Mouse (Mus musculus): ENCODE measurements at regions not wholly inside any gene's neighbourhood (a gene's known extent, or its start where the extent isn't known, plus 50 kb on each side); places are given as distances from the start of the nearest gene placed in this dataset.

DNA sequence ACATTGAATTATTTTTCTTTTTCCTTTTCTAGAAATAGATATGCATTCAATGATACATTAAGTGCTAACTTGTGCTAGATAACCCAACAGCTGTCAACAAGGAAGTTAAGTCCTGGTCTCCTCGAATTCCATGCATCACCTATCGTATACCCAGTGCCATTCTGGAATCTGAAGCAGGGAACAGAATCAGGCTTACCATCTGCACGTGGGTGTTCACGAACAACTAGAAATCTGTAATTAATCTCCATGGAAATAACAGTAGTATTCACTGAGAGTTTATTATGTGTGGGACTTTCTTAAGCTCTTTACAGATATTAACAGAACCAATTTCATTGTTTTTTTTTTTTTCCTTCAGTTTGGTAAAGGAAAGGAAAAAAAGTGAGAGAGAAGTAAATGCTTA lies 701.4 kb upstream of the Tmpo start:
- no peaks in the 10 kb centered on the region for H3K36me3 ChIP-seq (ENCODE audit: control insufficient read depth, insufficient read depth, low read length)
- no peak overlapping the region for H3K27ac ChIP-seq (ENCODE audit: insufficient read depth, low read depth, low read length)
- no peaks in the 10 kb centered on the region for H3K27me3 ChIP-seq (ENCODE audit: control insufficient read depth, insufficient read depth, low read length)
- WGBS = 72% methylated on average over 4 of the region's 4 CpGs
- H3K4me3 ChIP-seq (ENCODE audit: low read depth, low read length) = no peak overlapping the region
- TF ChIP-seq POLR2A (IDR thresholded peaks at IDR 0.05; ENCODE audit: low read depth, low read length) = no peak
- no peak for TF ChIP-seq CTCF (IDR thresholded peaks at IDR 0.05; ENCODE audit: extremely low read depth, insufficient read length, insufficient replicate concordance, low read depth, low read length)
- H3K4me1 ChIP-seq (ENCODE audit: control insufficient read depth, insufficient read depth, insufficient read length, low read length) = no peaks in the 10 kb centered on the region

DNA sequence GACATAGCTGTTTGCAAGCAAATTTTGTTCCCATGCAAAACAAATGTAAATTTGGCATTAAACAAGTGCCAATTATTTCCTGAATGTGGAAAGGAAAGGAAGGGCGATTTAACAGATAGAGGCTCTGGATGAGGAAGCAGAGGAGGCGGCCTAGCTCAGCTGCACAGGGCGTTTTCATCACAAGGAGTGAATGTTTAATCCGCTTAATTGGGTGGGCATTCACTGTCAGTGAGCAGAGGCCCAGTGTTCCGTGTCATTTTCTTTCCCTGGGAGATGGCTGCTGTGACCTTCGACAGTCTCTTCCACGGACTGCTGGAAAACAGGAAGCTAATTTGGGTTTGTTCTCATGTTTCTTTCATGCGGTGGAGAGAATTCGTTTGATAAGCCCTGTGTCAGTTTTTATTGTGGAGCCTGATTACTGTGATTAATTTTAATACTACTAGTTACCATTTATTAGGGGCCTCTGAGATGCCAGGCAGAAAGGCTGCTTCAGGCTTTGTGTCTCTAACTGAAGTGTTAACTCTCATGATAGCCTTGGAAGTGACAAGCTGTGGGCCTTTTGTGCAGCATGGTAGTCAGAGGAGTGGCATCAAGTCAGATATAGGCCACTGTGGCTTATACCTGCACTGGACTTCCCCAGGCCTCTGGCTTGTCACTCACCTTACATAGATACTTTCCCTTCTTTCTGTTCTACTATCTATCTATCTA lies 700.6 kb upstream of the Tmpo start:
- WGBS = 43% methylated on average over 9 of the region's 9 CpGs
- no peaks in the 10 kb centered on the region for H3K4me1 ChIP-seq (ENCODE audit: control insufficient read depth, insufficient read depth, insufficient read length, low read length)
- TF ChIP-seq POLR2A (IDR thresholded peaks at IDR 0.05; ENCODE audit: low read depth, low read length) = no peak
- TF ChIP-seq CTCF (IDR thresholded peaks at IDR 0.05; ENCODE audit: extremely low read depth, insufficient read length, insufficient replicate concordance, low read depth, low read length) = no peak
- H3K27me3 ChIP-seq (ENCODE audit: control insufficient read depth, insufficient read depth, low read length) = no peaks in the 10 kb centered on the region
- no peaks in the 10 kb centered on the region for H3K36me3 ChIP-seq (ENCODE audit: control insufficient read depth, insufficient read depth, low read length)
- no peak overlapping the region for H3K4me3 ChIP-seq (ENCODE audit: low read depth, low read length)
- no peak overlapping the region for H3K27ac ChIP-seq (ENCODE audit: insufficient read depth, low read depth, low read length)

DNA sequence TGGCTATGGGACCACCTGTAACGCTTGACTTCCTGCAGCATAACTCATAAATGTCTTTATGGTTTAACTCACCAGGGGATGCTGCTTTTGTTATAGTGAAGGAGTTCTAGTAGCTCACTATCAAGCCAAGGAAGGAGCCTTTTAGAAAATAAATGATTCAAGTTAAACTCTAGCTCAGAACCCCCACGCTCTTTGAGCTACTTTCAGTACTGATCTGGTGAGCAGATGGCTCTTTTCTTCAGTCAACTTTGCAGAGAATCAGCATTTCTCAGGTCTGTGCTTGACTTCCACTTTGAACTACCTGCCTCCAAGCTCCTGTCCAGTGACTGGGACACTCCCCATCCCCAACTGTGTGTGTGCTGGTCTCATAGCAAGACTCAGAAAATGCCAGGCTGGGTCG lies 694.3 kb upstream of the Tmpo start:
- Histone ChIP-seq H3K4me1 (ENCODE audit: control insufficient read depth, insufficient read depth, insufficient read length, low read length) (no peaks in the 10 kb centered on the region), H3K4me3 (ENCODE audit: low read depth, low read length) (no peak overlapping the region), H3K36me3 (ENCODE audit: control insufficient read depth, insufficient read depth, low read length) (no peaks in the 10 kb centered on the region), H3K27ac (ENCODE audit: insufficient read depth, low read depth, low read length) (no peak overlapping the region), H3K27me3 (ENCODE audit: control insufficient read depth, insufficient read depth, low read length) (no peaks in the 10 kb centered on the region)
- TF ChIP-seq CTCF (IDR thresholded peaks at IDR 0.05; ENCODE audit: extremely low read depth, insufficient read length, insufficient replicate concordance, low read depth, low read length) = no peak
- TF ChIP-seq POLR2A (IDR thresholded peaks at IDR 0.05; ENCODE audit: low read depth, low read length) = no peak
- 74% methylated on average over 3 of the region's 3 CpGs for WGBS

DNA sequence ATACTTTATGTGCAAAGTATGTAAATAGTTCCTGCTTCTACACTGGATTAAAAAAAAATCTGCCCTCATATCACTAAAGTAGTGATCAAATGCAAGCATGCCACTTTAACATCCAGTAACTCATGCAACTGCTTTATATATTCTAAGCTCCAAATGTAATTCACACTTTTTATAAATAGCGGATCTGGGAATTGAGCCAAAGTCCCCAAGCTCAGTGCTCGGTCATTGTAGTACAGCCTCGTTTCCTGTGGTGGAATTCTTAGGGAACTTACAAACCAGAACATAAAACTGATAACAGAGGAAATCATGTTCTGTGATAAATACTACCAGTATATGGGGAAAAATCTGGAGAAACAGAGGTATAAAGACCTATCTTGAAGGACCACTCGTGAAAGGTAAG lies 690.1 kb upstream of the Tmpo start:
- H3K4me1 ChIP-seq (ENCODE audit: control insufficient read depth, insufficient read depth, insufficient read length, low read length) = no peaks in the 10 kb centered on the region
- H3K27me3 ChIP-seq (ENCODE audit: control insufficient read depth, insufficient read depth, low read length) = no peaks in the 10 kb centered on the region
- H3K27ac ChIP-seq (ENCODE audit: insufficient read depth, low read depth, low read length) = no peak overlapping the region
- H3K36me3 ChIP-seq (ENCODE audit: control insufficient read depth, insufficient read depth, low read length) = no peaks in the 10 kb centered on the region
- H3K4me3 ChIP-seq (ENCODE audit: low read depth, low read length) = no peak overlapping the region
- TF ChIP-seq POLR2A (IDR thresholded peaks at IDR 0.05; ENCODE audit: low read depth, low read length) (no peak), CTCF (IDR thresholded peaks at IDR 0.05; ENCODE audit: extremely low read depth, insufficient read length, insufficient replicate concordance, low read depth, low read length) (no peak)
- WGBS = 58% methylated on average over 4 of the region's 4 CpGs

DNA sequence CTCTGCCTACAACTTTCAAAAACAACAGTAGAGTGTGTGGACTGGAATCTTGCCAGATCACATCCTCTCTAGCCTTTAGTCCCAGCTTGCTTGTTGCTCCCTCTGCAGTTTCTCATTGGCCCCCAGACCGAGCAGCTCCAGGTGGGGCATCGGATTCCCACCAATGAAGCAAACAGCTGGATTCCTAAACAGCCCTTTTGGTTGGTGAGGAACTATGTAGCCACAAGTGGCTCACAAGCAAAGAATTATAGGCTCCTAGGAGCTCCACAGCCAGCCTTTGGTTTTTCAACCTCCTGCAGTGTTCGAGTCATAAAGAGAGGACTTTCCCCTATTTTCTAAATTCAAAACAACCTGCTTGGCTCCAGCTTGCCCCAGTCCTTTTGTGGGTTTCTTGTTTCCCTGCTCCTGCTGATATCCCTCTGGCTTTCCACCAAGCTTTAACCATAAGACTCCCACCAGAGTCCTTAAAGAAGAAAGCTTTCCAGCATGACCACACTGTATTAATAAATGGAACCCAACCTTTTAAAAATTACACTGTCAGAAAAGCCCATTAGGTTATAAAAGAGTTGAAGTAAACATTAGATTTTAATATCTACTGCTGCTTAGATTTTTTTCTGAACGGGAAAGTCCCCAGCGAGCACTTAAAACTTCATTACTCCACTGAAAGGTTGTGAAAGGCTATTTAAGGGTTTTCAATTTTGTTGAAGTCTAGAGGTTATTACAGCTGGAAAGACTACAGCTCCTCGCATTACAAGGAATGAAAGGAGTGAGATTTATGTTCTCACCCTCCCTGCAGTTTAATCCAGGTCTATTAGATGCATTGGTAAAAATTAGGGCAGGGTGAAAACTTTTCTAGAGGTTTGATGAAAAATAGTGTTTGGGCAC lies 677.8 kb upstream of the Tmpo start:
- Histone ChIP-seq H3K27me3 (ENCODE audit: control insufficient read depth, insufficient read depth, low read length) (no peaks in the 10 kb centered on the region), H3K27ac (ENCODE audit: insufficient read depth, low read depth, low read length) (no peak overlapping the region), H3K4me3 (ENCODE audit: low read depth, low read length) (no peak overlapping the region), H3K36me3 (ENCODE audit: control insufficient read depth, insufficient read depth, low read length) (no peaks in the 10 kb centered on the region), H3K4me1 (ENCODE audit: control insufficient read depth, insufficient read depth, insufficient read length, low read length) (no peaks in the 10 kb centered on the region)
- WGBS = 58% methylated on average over 6 of the region's 6 CpGs
- TF ChIP-seq CTCF (IDR thresholded peaks at IDR 0.05; ENCODE audit: extremely low read depth, insufficient read length, insufficient replicate concordance, low read depth, low read length) (no peak), POLR2A (IDR thresholded peaks at IDR 0.05; ENCODE audit: low read depth, low read length) (no peak)

DNA sequence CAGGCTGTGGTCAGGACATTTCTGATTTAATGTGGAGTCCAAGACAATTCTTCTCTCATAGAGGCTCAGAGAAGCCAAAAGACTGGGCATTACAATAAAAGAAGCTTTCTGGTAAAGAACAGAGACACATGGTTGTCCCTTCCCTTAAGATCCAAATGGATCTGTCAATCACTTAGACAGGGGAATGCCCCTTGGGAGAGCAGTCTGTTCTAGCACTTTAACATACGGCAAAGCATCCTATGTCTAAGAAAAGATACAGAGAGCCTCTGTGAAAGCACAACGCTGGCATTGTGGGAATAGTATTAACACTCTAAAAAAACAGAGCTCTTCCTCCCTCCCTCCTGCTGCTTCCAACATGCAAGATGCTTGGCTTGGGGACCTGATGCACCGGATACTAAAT lies 646.0 kb upstream of the Tmpo start:
- no peak overlapping the region for H3K4me3 ChIP-seq (ENCODE audit: low read depth, low read length)
- TF ChIP-seq CTCF (IDR thresholded peaks at IDR 0.05; ENCODE audit: extremely low read depth, insufficient read length, insufficient replicate concordance, low read depth, low read length) (no peak), POLR2A (IDR thresholded peaks at IDR 0.05; ENCODE audit: low read depth, low read length) (no peak)
- WGBS = 74% methylated on average over 3 of the region's 3 CpGs
- no peaks in the 10 kb centered on the region for H3K27me3 ChIP-seq (ENCODE audit: control insufficient read depth, insufficient read depth, low read length)
- H3K4me1 ChIP-seq (ENCODE audit: control insufficient read depth, insufficient read depth, insufficient read length, low read length) = no peaks in the 10 kb centered on the region
- H3K36me3 ChIP-seq (ENCODE audit: control insufficient read depth, insufficient read depth, low read length) = no peaks in the 10 kb centered on the region
- no peak overlapping the region for H3K27ac ChIP-seq (ENCODE audit: insufficient read depth, low read depth, low read length)

DNA sequence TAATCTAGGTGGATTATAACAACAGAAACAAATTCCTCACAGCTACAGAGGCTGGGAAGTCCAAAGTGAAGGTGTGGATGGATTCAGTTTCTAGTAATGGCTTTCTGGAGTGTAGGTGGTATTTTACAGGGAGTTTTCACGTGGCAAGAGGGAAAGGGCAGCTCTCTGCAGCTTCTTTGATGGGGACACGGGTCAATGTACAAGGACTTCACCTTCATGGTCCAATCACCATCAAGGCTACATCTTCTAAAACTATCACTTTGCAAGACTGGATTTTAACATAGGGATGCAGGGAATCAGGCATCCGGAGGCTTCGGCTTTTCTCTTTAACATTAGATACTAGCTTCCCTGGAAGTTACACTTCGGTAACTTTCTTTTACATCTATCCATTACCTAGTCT lies 642.4 kb upstream of the Tmpo start:
- H3K27ac ChIP-seq (ENCODE audit: insufficient read depth, low read depth, low read length) = no peak overlapping the region
- no peaks in the 10 kb centered on the region for H3K27me3 ChIP-seq (ENCODE audit: control insufficient read depth, insufficient read depth, low read length)
- no peaks in the 10 kb centered on the region for H3K4me1 ChIP-seq (ENCODE audit: control insufficient read depth, insufficient read depth, insufficient read length, low read length)
- H3K4me3 ChIP-seq (ENCODE audit: low read depth, low read length) = no peak overlapping the region
- H3K36me3 ChIP-seq (ENCODE audit: control insufficient read depth, insufficient read depth, low read length) = no peaks in the 10 kb centered on the region
- TF ChIP-seq POLR2A (IDR thresholded peaks at IDR 0.05; ENCODE audit: low read depth, low read length) = no peak
- no peak for TF ChIP-seq CTCF (IDR thresholded peaks at IDR 0.05; ENCODE audit: extremely low read depth, insufficient read length, insufficient replicate concordance, low read depth, low read length)
- WGBS = 85% methylated on average over 5 of the region's 5 CpGs
